Mouse (Mus musculus): ENCODE results near the gene Sncg.

The Sncg gene

DNA sequence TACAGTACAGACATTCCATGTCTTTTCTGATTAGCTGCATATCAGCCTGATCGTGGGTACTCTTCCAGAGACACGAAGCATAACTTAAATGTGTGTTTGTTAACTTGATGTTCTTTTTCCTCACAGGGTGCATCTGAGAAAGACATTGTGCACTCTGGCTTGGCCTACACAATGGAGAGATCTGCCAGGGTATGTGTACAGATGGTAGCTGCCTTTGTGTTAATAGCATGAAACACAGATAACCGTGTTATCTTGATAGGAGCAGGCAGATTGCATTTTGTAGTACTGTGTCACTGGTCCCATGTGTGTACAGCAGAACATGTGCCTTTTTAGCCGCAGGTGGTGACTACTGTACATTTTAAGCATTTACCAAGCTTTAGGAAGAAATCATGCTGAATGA, 32.6 kb downstream of the Sncg start:
- DNase-seq (ENCODE audit: low spot score in 2 of 2) = no peak

DNA sequence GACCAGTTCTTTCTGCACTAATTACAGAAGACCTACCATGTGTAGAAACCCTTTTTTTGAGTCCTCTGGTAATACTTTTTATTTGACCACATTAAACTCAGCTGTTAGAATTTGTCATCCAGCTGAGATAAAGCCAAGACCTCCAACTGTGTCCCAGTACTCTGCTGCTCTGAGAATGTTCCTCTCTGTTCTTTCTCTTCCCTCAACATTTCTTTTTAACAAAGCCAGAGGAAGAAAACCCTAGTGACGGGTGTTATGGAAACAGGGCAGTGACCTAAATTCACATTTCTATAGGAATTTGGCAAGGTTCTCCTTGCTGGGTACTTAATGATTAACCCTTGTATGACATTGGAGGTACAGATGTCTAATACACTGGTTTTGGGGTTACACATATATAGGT, 35.1 kb downstream of the Sncg start:
- DNase-seq (ENCODE audit: low spot score in 2 of 2) = no peak

DNA sequence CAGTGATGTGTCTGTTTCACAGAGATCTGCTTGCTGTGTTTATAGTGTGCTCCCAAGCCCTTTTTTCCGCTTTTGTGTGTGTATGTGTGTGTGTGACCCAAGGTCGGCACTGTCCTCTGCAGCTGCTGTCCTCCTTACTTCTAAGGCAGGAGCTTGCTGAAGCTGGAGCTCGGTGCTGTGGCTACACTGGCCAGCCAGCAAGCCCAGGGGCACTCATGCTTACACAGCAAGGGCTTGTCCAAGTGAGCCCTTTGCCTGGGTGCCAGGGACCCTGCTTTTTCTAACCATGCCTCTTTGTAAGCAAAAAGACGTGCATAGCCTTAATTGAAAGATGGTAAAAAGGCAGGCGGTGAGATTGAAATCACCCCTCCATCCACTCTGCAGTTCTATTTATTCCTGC, 42.1 kb downstream of the Sncg start:
- no peak for DNase-seq (ENCODE audit: low spot score in 2 of 2)

DNA sequence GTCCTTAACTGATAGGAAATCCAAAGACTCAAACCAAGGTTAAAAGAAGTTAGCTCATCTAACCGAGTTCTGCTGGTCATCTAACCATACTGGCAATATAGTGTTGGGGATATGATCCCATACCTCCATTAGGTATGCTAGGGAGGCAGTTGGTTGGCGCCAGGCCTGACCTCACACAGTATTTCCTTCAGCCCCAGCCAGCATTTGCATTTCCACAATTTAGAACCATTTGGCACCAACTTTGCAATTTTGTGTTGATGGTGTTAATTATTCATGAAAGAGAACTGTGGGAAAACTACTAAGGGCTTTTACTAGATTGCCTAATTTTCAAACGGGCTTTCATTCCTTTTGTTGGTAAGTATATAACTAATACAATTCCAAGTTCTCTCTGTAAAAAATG, 42.7 kb downstream of the Sncg start:
- DNase-seq (ENCODE audit: low spot score in 2 of 2) = no peak

DNA sequence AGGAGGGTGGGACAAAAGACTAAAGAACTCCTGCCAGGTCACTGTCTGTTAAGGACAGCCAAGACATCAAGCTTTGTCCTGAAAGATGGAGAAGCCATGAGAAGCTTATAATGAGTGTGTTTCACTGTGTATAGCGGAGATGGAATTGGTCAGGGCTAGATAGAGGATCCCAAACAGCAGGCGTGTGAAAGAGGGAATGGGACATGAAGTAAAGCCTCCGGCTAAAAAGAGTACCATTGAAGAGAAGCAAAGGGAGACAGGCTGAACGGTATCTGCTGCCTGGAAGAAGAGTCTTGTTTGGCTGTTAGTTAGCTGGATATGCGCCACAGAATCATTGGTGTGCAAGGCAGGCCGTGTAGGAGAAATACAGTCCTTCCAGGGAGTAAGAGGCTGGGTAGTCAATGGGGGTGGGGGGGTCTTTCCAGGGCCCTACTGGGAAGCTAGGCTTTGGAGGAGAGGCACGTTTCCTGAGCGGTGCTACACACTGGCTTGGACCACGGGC, 43.9 kb downstream of the Sncg start:
- DNase-seq (ENCODE audit: low spot score in 2 of 2) = no peak

DNA sequence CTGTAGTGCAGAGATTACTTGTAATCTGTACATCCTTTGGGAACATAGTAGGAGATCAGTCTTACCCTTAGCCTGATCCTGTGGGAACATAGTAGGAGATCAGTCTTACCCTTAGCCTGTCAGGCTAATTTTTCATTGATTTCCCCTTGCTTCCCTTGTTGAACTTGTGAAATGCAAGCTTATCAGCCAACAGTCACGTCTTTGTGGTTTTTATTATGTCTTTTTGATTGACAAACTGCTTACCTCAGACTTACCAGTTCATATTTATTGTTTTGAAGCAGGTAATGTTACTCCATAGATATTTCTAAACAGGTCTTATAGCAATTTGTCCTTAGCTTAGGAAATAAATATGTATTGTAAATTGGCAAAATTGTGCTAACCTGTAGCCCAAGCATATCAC, 47.0 kb downstream of the Sncg start:
- DNase-seq (ENCODE audit: low spot score in 2 of 2) = no peak

DNA sequence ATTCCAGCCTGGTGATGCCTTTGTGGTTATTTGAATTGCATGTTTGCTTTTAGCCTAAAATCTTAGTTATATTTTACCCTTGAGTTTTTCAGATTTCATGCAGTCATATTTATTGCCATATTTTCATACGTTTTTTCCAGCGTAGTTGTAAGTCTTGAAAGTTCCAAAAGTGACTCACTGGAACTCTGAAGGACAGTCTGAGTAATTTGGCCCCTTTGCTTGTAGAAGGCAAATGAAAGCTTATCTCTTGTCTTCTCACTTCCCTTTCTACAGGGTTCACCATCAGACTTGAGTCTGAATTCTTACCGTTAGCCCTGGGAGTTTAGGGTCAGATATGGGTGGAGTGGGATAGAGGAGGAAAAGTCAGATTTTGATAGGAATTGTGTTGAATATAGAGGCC, 48.0 kb downstream of the Sncg start:
- no peak for DNase-seq (ENCODE audit: low spot score in 2 of 2)

DNA sequence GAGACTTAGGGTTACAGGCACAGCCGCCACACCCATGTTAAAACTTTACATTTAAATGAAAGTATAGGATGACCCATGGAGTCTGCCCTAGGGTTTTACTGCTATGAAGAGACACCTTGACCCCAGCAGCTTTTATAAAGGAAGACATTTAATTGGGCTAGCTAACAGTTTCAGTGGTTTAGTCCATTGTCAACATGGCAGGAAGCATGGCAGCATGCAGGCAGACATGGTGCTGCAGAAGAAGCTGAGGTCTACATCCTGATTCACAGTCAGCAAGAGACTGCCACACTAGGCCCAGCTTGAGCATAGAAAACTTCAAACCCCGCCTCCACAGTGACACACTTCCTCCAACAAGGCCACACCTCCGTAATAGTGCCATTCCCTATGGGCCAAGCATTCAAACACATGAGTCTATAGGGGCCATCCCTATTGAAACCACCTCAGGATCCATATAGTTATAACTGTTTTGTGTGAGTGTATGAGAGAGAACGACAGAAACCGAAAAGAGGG, 51.0 kb downstream of the Sncg start:
- DNase-seq (ENCODE audit: low spot score in 2 of 2) = no peak

All from thymus, postnatal 10 days (tissue).